Mouse (Mus musculus) liver, embryonic 14.5 days (tissue): Measurements from ENCODE around the gene Ube2r2.

Source experiments
- CTCF ChIP-seq: IDR thresholded peaks from 2 replicates; pipeline ENCODE4 v1.5.1; 2016; ENCODE audit warnings: antibody characterized with exemption, low read depth, control low read depth
- EP300 ChIP-seq: IDR thresholded peaks from 2 replicates; pipeline ENCODE4 v1.6.1; 2016; ENCODE audit warnings: antibody characterized with exemption, low read depth

DNA sequence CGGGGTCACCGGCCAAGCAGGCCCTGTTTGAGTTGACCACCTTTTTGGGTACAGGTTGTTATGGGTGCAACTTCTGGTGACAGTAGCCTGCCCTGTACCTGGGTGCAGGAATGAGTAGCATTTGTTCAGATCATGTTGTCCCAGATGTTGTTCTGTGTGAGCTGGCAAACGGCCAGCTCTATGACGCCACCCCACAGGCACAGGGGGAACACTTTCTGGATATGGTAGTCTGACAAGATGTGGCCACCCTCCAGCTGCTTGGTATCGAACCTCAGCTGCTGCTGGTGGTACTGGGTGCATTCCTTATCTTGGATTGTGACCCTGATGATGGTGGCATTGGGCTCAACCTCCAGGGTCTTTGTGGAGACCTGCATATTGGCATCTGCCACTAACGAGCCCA is 3.1 kb upstream of the Ube2r2 start:
- no peak for TF ChIP-seq CTCF
- TF ChIP-seq EP300 = no peak
